Mouse (Mus musculus): ENCODE data around the gene Sap25. TPM values are rescaled to one million over a fixed set of nuclear protein-coding genes. Genes with fewer than 3 reads are reported as not detected.

The Sap25 gene
- polyA plus RNA-seq, 1 experiment = 107 TPM

DNA sequence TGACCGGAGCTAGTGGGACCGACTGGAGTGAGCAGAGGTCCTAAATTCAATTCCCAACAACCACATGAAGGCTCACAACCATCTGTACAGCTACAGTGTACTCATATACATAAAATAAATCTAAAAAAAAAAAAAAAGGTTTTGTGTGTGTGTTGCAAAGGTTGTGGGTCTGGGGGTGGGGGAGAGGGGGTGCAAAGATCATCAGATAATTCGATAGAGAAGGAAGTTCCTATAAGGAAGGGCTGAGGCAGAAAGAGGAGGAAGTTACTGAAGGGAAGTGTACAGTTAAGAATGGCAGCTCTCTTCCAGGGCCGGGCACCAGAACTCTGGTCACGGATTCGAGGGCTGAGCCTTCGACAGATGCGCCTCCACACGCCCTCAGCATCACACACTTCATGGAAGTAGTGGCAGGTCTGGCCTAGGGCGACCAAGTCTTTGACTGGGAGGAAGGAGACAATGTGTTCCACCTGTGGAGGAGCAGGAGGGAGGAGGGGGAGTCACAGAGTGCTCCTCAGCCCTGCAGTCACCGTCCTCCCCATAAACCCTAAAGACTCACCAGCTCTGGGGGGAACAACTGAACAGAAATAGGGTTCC lies 17.1 kb upstream of the Sap25 start:
- peaks cover 24% of the 10 kb centered on the region for H3K4me1 ChIP-seq (ENCODE audit: control insufficient read depth, insufficient read depth, low read length)
- no peak for TF ChIP-seq POLR2A (IDR thresholded peaks at IDR 0.05; ENCODE audit: borderline replicate concordance, low read depth, low read length)
- TF ChIP-seq CTCF (IDR thresholded peaks at IDR 0.05; ENCODE audit: low read depth, low read length) = no peak
- peak overlapping the region; percentile 86 for H3K27ac ChIP-seq (ENCODE audit: insufficient read depth, low read depth, low read length)
- 0 out of 2 replicates have a peak overlapping the region, but pooled peaks have one; percentile 15 for H3K4me3 ChIP-seq (ENCODE audit: insufficient read depth, low read length)

DNA sequence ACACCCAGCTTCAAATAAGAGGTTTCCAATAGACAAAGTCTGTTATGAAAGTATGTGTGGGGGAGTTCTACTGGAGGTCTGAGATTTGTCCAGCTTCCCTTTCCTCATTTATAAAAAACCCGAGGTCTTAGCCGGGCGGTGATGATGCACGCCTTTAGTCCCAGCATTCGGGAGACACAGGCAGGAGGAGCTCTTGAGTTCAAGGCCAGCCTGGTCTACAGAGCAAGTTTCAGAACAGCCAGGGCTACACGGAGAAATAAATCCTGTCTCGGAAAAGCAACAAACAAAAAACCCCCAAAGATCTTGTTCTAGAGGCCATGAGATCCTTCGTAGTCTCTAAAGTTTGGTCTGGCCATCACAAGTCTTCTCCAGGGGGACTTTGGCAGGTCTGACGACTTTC lies 13.1 kb upstream of the Sap25 start:
- TF ChIP-seq CTCF (IDR thresholded peaks at IDR 0.05; ENCODE audit: low read depth, low read length) (no peak), POLR2A (IDR thresholded peaks at IDR 0.05; ENCODE audit: borderline replicate concordance, low read depth, low read length) (no peak)
- H3K4me3 ChIP-seq (ENCODE audit: insufficient read depth, low read length) = peak overlapping the region; percentile 67
- H3K4me1 ChIP-seq (ENCODE audit: control insufficient read depth, insufficient read depth, low read length) = peaks cover 35% of the 10 kb centered on the region
- H3K27ac ChIP-seq (ENCODE audit: insufficient read depth, low read depth, low read length) = peak overlapping the region; percentile 88

DNA sequence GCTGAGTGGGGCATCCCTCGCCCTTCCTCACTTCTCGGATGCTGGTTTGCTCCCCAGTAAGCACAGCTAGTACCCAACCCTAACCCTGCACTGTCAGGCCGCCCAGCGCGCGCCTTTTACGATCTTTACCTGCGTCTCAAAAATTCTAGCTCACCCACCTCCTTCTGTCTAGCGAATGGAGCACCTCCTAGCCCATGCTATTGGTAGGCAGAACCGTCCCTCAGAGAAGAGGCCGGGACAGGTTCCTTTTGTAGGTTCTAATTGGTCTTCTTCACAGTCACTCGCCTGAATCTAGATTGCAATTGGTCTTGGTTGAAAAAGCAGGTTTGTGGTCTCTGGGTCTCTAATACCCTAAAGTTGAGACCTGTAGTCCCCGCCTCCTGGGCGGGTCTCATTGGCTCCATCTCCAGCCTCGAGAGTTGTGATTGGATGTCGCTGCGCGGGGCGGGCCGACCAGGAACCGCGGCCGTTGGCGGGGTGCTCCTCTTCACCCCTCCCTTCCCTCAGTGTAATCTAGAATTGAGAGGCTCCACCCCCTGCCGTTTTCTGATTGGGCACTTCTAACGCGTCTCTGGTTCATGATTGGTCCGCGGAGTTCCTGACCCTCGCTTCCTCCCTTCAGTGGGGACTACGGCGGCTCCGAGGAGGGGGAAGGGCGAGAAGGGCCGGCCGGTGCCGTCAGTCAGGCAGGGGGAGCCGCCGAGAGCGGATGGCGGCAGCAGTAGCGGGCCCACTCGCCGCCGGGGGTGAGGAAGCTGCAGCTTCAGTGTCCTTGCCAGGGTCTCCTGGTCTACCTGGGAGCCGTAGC lies 12.4 kb upstream of the Sap25 start, which contains the start of the genes Fbxo24, Lrch4 and Gm20605:
Fbxo24 (minus strand) TSS at position 505 of the 808 bp plus-strand sequence.
Lrch4 (plus strand) TSS at position 624 of the 808 bp plus-strand sequence.
Gm20605 (plus strand) TSS at position 678 of the 808 bp plus-strand sequence.
- peaks cover 36% of the 10 kb centered on the region for H3K4me1 ChIP-seq (ENCODE audit: control insufficient read depth, insufficient read depth, low read length)
- peak within 1 kb of the TSS; percentile 97 for H3K27ac ChIP-seq (ENCODE audit: insufficient read depth, low read depth, low read length)
- H3K4me3 ChIP-seq (ENCODE audit: insufficient read depth, low read length) = peak within 1 kb of the TSS; percentile 95
- TF ChIP-seq POLR2A (IDR thresholded peaks at IDR 0.05; ENCODE audit: borderline replicate concordance, low read depth, low read length) = peak; percentile 88
- no peak for TF ChIP-seq CTCF (IDR thresholded peaks at IDR 0.05; ENCODE audit: low read depth, low read length)

DNA sequence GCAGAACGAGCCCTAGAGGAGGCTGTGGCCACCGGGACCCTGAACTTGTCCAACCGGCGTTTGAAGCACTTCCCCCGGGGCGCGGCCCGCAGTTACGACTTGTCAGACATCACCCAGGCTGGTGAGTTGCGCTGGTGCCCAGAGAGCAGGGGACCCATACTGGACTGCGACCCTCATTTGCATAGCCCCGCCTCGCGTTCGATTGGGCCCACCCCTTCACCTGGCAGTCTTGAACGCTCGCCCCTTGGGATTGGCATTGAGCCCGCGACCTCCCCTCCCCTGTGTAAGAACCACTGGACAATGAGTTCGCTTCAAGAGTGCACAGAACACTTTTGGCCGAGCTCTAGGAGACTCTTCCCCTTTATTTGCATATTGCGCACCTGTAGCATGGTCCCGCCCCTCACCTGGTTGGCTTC lies 11.8 kb upstream of the Sap25 start:
- H3K4me3 ChIP-seq (ENCODE audit: insufficient read depth, low read length) = peak overlapping the region; percentile 95
- peak overlapping the region; percentile 97 for H3K27ac ChIP-seq (ENCODE audit: insufficient read depth, low read depth, low read length)
- peaks cover 33% of the 10 kb centered on the region for H3K4me1 ChIP-seq (ENCODE audit: control insufficient read depth, insufficient read depth, low read length)
- TF ChIP-seq CTCF (IDR thresholded peaks at IDR 0.05; ENCODE audit: low read depth, low read length) (no peak), POLR2A (IDR thresholded peaks at IDR 0.05; ENCODE audit: borderline replicate concordance, low read depth, low read length) (no peak)

DNA sequence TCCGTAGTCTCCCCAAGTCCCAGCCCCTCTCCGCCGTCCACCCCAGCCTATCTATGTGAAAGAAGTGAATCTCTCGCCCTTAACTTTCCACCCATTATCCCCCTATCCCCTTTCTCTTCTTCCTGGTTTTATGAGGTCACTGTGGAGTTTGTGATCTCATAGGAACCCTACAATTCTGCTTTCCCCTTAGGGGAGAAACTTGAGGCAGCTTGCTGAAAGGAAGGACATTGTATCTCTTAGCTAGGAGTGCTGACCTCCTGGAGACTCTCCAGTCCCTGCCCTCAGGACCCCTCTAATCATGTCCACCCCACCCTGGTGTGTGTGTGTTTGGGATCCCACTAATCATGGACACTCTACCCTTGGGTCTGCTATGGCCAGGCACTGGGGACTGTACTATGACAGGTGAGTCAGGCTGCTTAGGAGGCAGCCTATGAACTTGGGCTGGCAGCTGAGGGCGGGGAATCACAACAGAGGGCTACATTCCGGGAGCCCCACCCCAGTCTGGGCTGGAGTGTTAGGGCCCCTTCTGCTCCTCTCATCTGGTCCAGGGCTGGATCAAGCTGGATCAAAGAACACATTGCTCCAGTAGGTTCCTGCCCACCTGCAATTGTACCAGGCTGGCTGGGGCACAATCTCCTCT lies 11.1 kb upstream of the Sap25 start:
- Histone ChIP-seq H3K4me3 (ENCODE audit: insufficient read depth, low read length) (peak overlapping the region; percentile 95), H3K27ac (ENCODE audit: insufficient read depth, low read depth, low read length) (peak overlapping the region; percentile 97), H3K4me1 (ENCODE audit: control insufficient read depth, insufficient read depth, low read length) (peaks cover 26% of the 10 kb centered on the region)
- TF ChIP-seq POLR2A (IDR thresholded peaks at IDR 0.05; ENCODE audit: borderline replicate concordance, low read depth, low read length) = no peak
- no peak for TF ChIP-seq CTCF (IDR thresholded peaks at IDR 0.05; ENCODE audit: low read depth, low read length)

DNA sequence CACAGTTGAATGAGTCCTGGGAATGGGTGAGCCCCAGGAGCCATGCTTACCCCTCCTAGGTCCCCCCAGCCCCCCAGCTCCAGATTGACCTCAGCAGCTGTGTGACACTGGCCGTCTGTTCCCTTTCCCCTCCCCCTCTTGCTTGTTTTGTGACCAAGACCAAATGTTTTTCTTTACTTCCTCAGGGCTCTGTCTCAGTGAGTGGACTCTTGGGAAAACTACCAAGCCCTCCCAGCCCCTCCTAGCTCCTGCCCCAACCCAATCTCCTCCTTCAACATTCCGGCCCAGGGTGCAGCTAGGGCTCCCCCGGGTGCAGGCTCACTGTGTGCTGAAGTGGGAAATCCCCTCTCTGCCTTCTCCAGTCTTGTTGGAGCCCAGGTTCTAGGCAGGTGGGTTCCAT lies 10.5 kb upstream of the Sap25 start:
- TF ChIP-seq CTCF (IDR thresholded peaks at IDR 0.05; ENCODE audit: low read depth, low read length) (no peak), POLR2A (IDR thresholded peaks at IDR 0.05; ENCODE audit: borderline replicate concordance, low read depth, low read length) (no peak)

DNA sequence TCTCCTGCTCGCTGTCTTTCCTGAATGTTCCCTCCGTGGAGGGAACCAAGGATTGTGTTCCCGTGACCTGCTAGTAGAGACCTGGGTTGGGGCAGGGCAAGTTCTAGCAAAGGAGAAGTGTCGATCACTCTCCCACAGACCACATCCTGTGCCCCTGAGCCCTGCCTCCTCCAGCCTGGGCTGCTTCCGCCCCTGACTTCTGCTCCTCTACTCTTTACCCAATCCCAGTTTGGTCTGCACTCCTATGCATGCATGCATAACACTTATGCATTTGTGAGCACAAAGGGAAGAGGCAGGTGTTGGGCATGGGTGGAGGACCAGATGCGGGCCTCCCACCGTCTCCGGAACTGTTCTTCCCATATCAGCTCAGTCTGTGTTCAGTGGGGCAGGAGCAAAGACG lies 10.0 kb upstream of the Sap25 start:
- no peak for TF ChIP-seq POLR2A (IDR thresholded peaks at IDR 0.05; ENCODE audit: borderline replicate concordance, low read depth, low read length)
- no peak for TF ChIP-seq CTCF (IDR thresholded peaks at IDR 0.05; ENCODE audit: low read depth, low read length)
- Histone ChIP-seq H3K4me3 (ENCODE audit: insufficient read depth, low read length) (peak overlapping the region; percentile 95), H3K27ac (ENCODE audit: insufficient read depth, low read depth, low read length) (peak overlapping the region; percentile 97), H3K4me1 (ENCODE audit: control insufficient read depth, insufficient read depth, low read length) (peaks cover 25% of the 10 kb centered on the region)

More for the DNA sequence above, 10.5 kb upstream of the Sap25 start:
- Histone ChIP-seq H3K4me1 (ENCODE audit: control insufficient read depth, insufficient read depth, low read length) (peaks cover 25% of the 10 kb centered on the region), H3K4me3 (ENCODE audit: insufficient read depth, low read length) (peak overlapping the region; percentile 95), H3K27ac (ENCODE audit: insufficient read depth, low read depth, low read length) (peak overlapping the region; percentile 97)

DNA sequence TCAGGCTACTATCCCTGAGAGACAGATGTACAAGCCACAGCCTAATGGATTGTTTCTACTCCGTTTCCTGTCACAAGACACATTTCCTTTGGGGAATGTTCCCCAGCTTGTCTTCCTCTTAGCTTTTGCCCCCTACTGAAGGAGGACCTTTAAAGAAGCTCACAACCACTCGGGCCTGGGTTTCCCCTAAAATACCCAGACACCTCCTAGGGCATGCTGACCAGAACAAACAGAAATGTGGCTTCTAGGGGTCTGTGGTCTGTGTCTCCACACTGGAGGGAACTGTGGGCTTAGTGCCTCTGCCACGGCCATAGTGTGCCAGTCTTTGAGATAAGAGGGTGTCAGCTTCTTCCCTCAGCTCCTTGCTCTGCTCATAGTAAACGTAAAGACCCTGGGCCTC lies 9.5 kb upstream of the Sap25 start:
- H3K27ac ChIP-seq (ENCODE audit: insufficient read depth, low read depth, low read length) = peak overlapping the region; percentile 97
- peaks cover 25% of the 10 kb centered on the region for H3K4me1 ChIP-seq (ENCODE audit: control insufficient read depth, insufficient read depth, low read length)
- no peak for TF ChIP-seq POLR2A (IDR thresholded peaks at IDR 0.05; ENCODE audit: borderline replicate concordance, low read depth, low read length)
- no peak for TF ChIP-seq CTCF (IDR thresholded peaks at IDR 0.05; ENCODE audit: low read depth, low read length)
- peak overlapping the region; percentile 95 for H3K4me3 ChIP-seq (ENCODE audit: insufficient read depth, low read length)

DNA sequence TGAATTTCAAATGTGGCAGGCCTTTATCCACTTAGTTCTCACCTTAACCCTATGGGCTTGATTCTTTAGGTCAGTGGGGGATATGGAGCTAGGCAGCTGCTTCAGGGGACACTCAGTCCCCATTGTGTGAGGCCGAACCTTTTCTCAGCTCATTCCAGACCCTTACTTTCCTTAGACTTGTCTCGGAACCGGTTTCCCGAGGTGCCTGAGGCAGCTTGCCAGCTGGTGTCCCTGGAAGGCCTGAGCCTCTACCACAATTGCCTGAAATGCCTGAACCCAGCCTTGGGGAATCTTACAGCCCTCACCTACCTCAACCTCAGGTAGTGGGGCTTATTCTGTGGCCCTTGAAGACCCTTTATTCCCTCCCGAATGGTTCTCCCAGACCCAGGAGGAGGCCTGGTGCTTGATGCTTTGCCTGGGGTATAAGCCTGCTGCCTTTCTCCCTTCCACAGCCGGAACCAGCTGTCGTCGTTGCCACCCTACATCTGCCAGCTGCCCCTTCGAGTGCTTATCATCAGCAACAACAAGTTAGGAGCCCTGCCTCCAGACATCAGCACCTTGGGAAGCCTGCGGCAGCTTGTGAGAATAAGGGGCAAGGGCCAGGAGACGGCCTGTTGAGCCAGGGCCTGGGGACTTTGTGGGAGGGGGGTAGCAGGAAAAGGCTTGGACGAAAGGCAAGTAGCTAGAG lies 7.6 kb upstream of the Sap25 start:
- no peak for TF ChIP-seq POLR2A (IDR thresholded peaks at IDR 0.05; ENCODE audit: borderline replicate concordance, low read depth, low read length)
- Histone ChIP-seq H3K4me1 (ENCODE audit: control insufficient read depth, insufficient read depth, low read length) (peaks cover 18% of the 10 kb centered on the region), H3K27ac (ENCODE audit: insufficient read depth, low read depth, low read length) (no peak overlapping the region), H3K4me3 (ENCODE audit: insufficient read depth, low read length) (no peak overlapping the region)

All from bone marrow macrophage, adult 2 months (primary cell).